Mouse (Mus musculus) testis, adult 2 months (tissue): Measurements from ENCODE around the gene Ss18l2. TPM values are rescaled to one million over a fixed set of nuclear protein-coding genes. Genes with fewer than 3 reads are reported as not detected.

Experiments used
- H3K27ac ChIP-seq: fragments of 200-500 bp; 2 replicates; pipeline ENCODE4 v1.5.1; 2012; ENCODE audit warnings: low read depth, low read length; ENCODE audit not compliant: control insufficient read depth, insufficient read depth
- H3K27me3 ChIP-seq: fragments of 200-500 bp; 2 replicates; pipeline ENCODE4 v1.6.1; 2012; ENCODE audit warnings: mild to moderate bottlenecking, low read length, moderate library complexity; ENCODE audit not compliant: control insufficient read depth, insufficient read depth
- H3K36me3 ChIP-seq: fragments of 200-500 bp; 2 replicates; pipeline ENCODE4 v1.6.1; 2012; ENCODE audit warnings: mild to moderate bottlenecking, low read length; ENCODE audit not compliant: control insufficient read depth, insufficient read depth
- H3K4me1 ChIP-seq: fragments of 200-500 bp; 2 replicates; pipeline ENCODE4 v1.6.1; 2012; ENCODE audit warnings: low read length; ENCODE audit not compliant: control insufficient read depth, insufficient read depth
- H3K4me3 ChIP-seq: fragments of 200-500 bp; 2 replicates; pipeline ENCODE4 v1.5.1; 2012; ENCODE audit warnings: low read depth, mild to moderate bottlenecking, low read length, moderate library complexity, mixed read lengths; ENCODE audit not compliant: control insufficient read depth
- CTCF ChIP-seq: fragments of 200-500 bp; IDR thresholded peaks from 2 replicates; pipeline ENCODE4 v1.5.1; 2012; ENCODE audit warnings: low read depth, mild to moderate bottlenecking, inconsistent platforms, low read length, moderate library complexity; ENCODE audit not compliant: control insufficient read depth, insufficient read depth, insufficient replicate concordance
- POLR2A ChIP-seq: fragments of 200-500 bp; IDR thresholded peaks from 2 replicates; pipeline ENCODE4 v1.6.1; 2012; ENCODE audit warnings: low read depth, mild to moderate bottlenecking, inconsistent platforms, low read length, moderate library complexity; ENCODE audit not compliant: control insufficient read depth
- polyA plus RNA-seq: library from polyadenylated mRNA; depleted of rRNA; stranded (reverse); fragments of >200 nt; gene quantifications from 2 replicates; pipeline ENCODE4 v1.2.3, GENCODE M21; 2012

Ss18l2 gene
- polyA plus RNA-seq, 1 experiment, result 11.6 TPM

- Histone ChIP-seq H3K36me3 (no peaks in the 10 kb centered on the region), H3K27me3 (no peaks in the 10 kb centered on the region), H3K27ac (no peak overlapping the region), H3K4me1 (peaks cover 14% of the 10 kb centered on the region), H3K4me3 (no peak overlapping the region)
- TF ChIP-seq CTCF (no peak), POLR2A (no peak)
These were observed 37.8 kb upstream of the Ss18l2 start for GRCm38 (mm10) chr9:121672311-121672710.

- Histone ChIP-seq H3K27ac (no peak overlapping the region), H3K4me3 (no peak overlapping the region), H3K4me1 (peaks cover 14% of the 10 kb centered on the region), H3K27me3 (no peaks in the 10 kb centered on the region), H3K36me3 (no peaks in the 10 kb centered on the region)
- TF ChIP-seq CTCF, result no peak
- TF ChIP-seq POLR2A, result no peak
These were observed 36.4 kb upstream of the Ss18l2 start for GRCm38 (mm10) chr9:121673716-121674115.

DNA sequence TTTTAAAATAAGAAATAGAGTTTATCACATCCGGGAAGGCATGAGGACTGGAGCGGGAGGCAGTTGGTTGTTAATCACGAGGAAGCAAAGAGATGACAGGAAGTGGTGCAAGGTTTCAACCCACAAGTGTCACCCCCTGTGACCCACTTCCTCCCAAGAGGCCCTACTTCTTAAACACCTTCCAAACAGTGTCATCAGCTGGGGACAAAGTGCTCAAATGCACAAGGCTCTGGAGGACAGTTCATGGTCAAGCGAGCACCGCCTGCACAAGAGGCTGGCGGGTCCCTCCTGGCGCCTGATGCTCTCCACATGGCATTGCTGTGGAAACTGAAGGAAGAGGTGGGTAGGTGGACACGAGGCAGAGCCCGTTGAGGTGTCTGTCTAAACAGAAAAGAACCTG, 35.1 kb upstream of the Ss18l2 start:
- TF ChIP-seq CTCF (no peak), POLR2A (no peak)
- Histone ChIP-seq H3K4me3 (no peak overlapping the region), H3K27me3 (no peaks in the 10 kb centered on the region)

GRCm38 (mm10) chr9:121675556-121675955, 34.6 kb upstream of the Ss18l2 start:
- TF ChIP-seq CTCF, result no peak
- no peak for TF ChIP-seq POLR2A
- no peaks in the 10 kb centered on the region for H3K36me3 ChIP-seq
- H3K4me3 ChIP-seq, result no peak overlapping the region
- H3K27ac ChIP-seq, result no peak overlapping the region
- H3K4me1 ChIP-seq, result no peaks in the 10 kb centered on the region
- H3K27me3 ChIP-seq, result no peaks in the 10 kb centered on the region

More for the DNA sequence above, 35.1 kb upstream of the Ss18l2 start:
- Histone ChIP-seq H3K4me1 (peaks cover 2% of the 10 kb centered on the region), H3K27ac (no peak overlapping the region), H3K36me3 (no peaks in the 10 kb centered on the region)

DNA sequence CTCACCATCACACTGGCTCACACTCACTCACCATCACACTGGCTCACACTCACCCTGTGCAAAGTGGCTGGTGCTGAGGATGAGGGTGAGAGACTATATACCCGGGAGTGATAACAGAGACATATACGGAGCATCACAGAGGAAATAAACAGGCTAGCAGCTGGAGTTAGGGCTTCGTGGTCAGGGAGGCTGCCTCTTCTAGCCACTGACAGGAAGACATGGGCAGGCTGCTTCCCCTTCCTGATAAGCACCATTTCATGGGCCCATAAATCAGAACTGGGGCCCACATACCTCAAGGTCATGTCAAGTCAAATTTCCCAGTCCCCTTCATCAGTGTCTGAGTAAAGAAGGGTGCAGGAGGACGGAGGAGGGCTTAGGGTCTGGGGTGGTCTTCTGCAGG, 33.1 kb upstream of the Ss18l2 start:
- no peak overlapping the region for H3K27ac ChIP-seq

GRCm38 (mm10) chr9:121677476-121677875, 32.7 kb upstream of the Ss18l2 start:
- H3K27me3 ChIP-seq, result no peaks in the 10 kb centered on the region
- TF ChIP-seq POLR2A, result no peak
- TF ChIP-seq CTCF, result no peak
- no peak overlapping the region for H3K27ac ChIP-seq
- H3K4me1 ChIP-seq, result no peaks in the 10 kb centered on the region
- no peaks in the 10 kb centered on the region for H3K36me3 ChIP-seq
- H3K4me3 ChIP-seq, result no peak overlapping the region

More for the DNA sequence above, 33.1 kb upstream of the Ss18l2 start:
- Histone ChIP-seq H3K4me3 (no peak overlapping the region), H3K36me3 (no peaks in the 10 kb centered on the region), H3K27me3 (no peaks in the 10 kb centered on the region), H3K4me1 (no peaks in the 10 kb centered on the region)
- no peak for TF ChIP-seq POLR2A
- no peak for TF ChIP-seq CTCF

GRCm38 (mm10) chr9:121679549-121679948, 30.6 kb upstream of the Ss18l2 start:
- peak; percentile 67 for TF ChIP-seq CTCF
- TF ChIP-seq POLR2A, result no peak
- no peaks in the 10 kb centered on the region for H3K27me3 ChIP-seq
- no peak overlapping the region for H3K27ac ChIP-seq

DNA sequence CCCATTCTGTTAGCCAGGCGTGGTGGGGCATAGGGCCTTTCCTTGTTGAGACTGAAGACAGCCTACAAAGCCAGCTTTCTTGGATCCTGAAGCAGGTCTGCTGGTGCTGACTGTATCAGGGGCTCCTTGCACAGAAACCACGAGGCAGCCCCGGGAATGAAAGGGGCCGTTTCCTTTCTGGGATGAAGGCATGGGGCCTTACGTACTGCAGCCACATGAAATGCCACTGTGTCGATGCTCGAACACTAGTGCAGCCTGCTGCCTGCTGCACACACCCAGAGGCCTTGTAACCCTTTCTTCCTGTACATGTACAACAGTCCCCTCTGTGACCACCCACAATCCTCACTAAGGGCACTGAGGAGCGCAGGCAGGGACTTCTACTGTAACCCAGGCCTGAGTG, 28.9 kb upstream of the Ss18l2 start:
- Histone ChIP-seq H3K36me3 (no peaks in the 10 kb centered on the region), H3K27ac (no peak overlapping the region), H3K27me3 (no peaks in the 10 kb centered on the region), H3K4me1 (no peaks in the 10 kb centered on the region), H3K4me3 (no peak overlapping the region)
- no peak for TF ChIP-seq POLR2A
- TF ChIP-seq CTCF, result no peak

More at GRCm38 (mm10) chr9:121679549-121679948, 30.6 kb upstream of the Ss18l2 start:
- H3K4me1 ChIP-seq, result no peaks in the 10 kb centered on the region
- H3K36me3 ChIP-seq, result no peaks in the 10 kb centered on the region
- no peak overlapping the region for H3K4me3 ChIP-seq
